Mouse (Mus musculus) left cerebral cortex, postnatal 4 days (tissue): ENCODE measurements around the gene Filip1l. TPM values are rescaled to one million over a fixed set of nuclear protein-coding genes. Genes with fewer than 3 reads are reported as not detected.
A peak's percentile ranks its signal among the peaks of the same experiment; 100 is the strongest.

Experiments used
- DNase-seq: peaks from one replicate; pipeline ENCODE4 v3.0.0-alpha.2; 2022
- intact Hi-C: fragments of 180-260 bp; cut with DNase I; formaldehyde crosslinking; loops from one replicate; pipeline ENCODE4 v1.15.1; 2025
- total RNA-seq, 2 experiments: library from RNA; stranded (reverse); gene quantifications; 2 replicates each; pipeline ENCODE4 v1.2.3; 2021

Gene Filip1l
- total RNA-seq, 2 experiments from 2014 or later = 2.9 to 3.0 TPM

DNA sequence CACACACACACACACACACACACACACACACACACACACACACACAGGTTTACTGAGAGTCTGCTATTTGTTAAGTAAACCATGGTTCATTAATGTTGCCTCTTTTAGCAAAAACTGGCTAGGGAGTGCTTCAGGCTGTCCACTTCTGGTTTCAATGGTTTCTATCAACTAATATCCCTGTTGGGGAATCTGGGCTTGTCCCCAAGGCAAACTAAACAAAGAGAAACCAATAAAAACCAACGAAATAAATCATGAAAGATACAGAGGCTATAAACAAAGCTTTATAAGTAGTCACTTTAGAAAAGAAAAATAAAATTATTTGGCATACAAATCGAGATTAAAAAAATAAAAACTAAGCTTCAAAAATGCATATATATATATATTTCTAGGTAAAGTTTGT, 39.6 kb downstream of the Filip1l start:
- intact Hi-C loops = loop anchor here (10.0 kb wide), 1 partner anchor 202 kb away; no protein-coding TSS in a partner anchor
- DNase-seq = no peak

DNA sequence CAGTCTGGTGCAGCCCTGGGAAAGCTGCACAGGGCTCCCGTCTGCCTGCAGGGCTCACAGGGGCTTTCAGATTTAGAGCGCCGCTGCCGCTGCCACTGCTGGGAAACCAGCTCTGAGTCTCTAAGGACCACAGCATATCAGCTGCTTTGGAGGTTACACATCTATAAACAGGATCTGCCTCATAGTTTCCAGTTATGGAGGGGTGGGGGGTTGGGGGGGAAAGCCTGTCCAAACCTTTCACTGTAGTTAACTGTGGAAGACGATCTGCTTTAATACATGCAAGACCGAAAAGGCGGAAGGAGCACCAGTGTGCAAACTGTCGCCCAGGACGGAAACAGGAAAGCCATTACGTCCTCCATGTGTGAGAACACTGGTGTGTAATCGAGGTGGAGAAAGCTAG, 40.3 kb downstream of the Filip1l start:
- intact Hi-C loops = loop anchor here (10.0 kb wide), 1 partner anchor 202 kb away; no protein-coding TSS in a partner anchor
- DNase-seq = no peak

DNA sequence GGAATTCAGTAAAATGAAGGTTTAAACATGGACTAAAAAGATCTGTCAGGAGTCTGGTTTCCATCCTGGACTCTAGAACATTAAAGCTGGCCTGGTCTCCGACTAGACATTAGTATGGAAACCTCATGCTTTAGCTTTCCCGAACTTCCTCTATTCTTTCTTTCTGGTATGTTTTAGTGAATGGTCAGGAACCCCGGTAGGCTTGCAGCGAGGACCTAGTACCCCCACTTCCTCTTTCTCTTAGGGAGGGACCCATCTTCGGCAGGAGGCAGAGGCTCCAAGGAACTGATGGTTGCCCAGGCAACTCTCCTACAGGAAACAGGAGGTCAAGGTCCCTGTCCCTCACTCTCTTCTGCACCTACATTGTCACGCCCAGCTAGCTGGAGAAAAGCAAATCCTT, 43.4 kb downstream of the Filip1l start:
- DNase-seq = no peak
- intact Hi-C loops = loop anchor here (5.0 to 10.0 kb wide), 2 partner anchors 154 to 199 kb away; no protein-coding TSS in a partner anchor

DNA sequence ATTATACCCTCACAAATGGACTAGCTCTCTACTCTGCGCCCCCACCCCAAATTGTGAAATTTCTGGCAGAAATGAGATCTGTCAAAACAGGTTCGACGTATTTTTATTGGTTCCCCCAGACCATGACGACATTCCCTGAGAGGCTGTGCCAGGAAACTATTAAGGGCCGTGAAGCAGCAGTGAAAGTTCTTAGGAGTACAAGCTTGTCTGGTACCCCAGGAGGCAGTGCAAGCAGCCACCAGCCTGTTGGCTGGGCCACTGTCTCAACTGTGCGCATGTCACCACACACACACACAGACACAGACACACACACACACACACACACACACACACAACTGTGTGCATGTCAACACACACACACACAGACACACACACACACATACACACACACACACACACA, 45.0 kb downstream of the Filip1l start:
- no peak for DNase-seq
- intact Hi-C loops = loop anchor here (5.0 to 10.0 kb wide), 2 partner anchors 156 to 197 kb away; no protein-coding TSS in a partner anchor

DNA sequence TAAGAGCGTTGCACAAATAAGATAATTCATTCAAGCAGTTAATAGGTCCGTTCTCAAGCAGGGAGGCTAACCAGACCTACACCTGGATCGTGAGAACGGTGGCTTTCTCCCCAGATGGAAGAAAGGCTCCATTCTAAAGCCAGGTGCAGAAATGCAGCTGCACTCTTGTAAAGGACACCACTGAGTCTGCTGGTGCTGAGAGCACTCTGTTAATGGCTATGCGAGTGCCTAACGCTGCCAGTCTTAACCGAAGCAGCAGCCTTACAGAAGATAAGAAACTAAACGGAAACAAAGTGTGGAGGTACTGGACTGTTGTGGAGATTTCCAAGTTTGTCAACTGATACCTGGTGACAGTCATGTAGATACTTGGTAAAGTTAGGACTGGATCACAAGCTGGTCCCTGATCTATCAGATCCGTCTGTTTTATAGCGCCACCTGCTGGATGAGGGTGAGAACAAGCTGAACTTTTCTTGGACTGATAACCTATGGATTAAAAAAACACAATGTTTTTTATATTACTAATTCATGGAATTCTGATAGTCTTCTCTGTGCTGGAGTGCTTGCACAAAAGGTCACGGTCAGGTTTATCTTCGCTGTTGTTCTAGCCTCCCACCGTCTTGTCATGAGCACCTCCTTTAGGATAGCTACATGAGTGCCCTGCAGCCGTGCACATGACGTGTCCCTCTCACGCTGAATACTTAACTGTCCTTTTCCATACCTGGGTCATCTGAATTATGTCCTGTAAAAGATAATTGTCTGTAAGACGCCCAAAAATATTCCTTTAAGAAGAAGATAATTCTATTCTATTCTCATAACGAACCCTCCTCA, 45.7 kb downstream of the Filip1l start:
- intact Hi-C loops = loop anchor here (5.0 to 10.0 kb wide), 2 partner anchors 156 to 196 kb away; no protein-coding TSS in a partner anchor
- peak; percentile 64 for DNase-seq

DNA sequence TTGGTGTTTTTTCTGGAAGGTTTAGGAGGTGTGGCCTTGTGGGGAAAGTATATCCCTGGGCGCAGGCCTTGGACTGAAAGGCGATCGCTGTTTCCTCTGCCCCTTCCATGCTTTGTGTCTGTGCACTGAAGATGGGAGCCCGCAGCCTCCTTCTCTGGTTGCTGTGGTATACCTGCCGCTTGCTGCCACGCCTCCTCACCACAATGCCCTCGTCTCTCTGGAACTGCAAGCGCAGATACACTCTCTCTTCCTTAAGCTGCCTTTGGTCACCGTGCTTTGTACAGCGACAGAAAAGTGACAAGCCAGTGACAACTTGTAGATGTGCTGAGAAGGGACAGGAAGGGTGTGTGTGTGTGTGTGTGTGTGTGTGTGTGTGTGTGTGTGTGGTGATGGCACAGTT, 46.7 kb downstream of the Filip1l start:
- intact Hi-C loops = loop anchor here (5.0 to 10.0 kb wide), 2 partner anchors 157 to 195 kb away; no protein-coding TSS in a partner anchor
- DNase-seq = no peak

DNA sequence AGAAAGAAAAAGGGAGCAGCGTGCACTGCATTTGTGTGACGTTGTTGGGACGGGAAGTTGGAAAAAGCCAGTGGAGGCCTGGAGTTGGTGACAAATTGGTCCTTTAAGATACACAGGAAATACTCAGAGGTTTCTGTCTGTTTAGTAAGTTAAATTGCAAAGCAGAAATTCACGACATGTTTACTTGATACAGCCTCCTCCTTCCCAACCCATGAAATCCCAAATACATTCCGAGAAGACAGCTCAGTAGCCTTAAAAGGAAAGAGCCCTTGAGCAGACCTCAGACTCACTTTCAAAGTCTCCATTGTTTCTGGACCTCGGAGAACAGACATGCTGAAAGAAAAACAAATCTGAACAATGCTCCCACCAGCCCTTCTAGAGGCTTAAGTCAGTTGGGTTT, 48.8 kb downstream of the Filip1l start:
- intact Hi-C loops = no loop called here
- DNase-seq = no peak

DNA sequence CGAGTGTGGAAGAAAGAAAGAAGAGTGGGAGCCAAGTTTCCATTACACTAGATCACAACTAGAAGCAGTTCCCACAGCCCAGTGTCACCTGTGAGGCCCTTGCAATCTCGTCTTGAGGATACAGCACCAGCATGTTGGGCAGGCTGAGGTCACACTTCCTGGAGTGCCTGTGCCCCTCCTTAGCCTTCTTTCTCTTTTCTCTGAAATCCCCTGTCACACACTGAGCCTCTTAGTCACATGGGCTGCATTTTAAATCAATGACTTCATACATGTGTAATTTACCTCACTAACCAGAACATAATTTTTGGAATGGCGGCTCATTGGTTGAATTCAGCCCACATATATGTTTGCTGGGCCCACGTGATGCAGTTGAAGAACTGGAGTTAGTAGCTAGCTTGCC, 50.0 kb downstream of the Filip1l start:
- intact Hi-C loops = no loop called here
- no peak for DNase-seq

DNA sequence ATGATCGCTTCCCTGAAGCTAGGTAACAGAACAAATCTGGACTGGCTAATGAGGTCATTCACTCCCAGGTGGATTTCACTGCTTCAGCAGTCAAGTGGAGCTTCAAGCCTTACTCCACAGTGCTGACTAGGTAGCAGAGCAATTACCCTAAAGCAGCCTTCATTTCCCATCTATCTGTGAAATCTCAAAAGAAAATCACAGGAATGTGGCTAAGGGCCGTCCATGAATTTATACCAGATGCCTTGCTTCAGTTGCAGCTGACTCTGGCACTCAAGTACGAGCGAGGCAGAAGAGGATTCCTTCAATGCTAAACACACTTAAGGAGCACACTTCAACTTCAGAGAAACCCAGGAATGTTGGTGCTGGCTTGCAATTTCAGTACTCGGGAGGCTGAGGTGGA, 50.9 kb downstream of the Filip1l start:
- intact Hi-C loops = no loop called here
- DNase-seq = no peak

DNA sequence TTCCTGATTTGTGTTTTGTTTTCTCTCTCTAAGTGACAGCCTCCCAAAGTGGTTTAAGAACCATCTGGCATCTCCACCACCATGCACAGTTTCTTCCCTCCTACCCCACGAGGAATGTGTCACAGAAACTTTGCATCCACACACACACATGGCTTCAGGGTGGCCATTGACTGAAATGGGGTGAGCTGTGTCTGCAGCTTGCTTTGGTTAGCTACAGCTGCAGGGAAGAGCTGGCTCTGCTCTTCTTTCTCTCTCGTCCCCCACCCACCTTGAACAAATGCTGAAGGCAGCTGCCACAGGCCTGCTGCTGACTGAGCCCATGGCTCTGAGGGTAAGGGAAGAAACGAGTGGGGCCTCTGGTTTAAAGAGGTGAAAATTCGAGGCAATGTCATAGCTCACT, 59.9 kb downstream of the Filip1l start:
- intact Hi-C loops = no loop called here
- no peak for DNase-seq

DNA sequence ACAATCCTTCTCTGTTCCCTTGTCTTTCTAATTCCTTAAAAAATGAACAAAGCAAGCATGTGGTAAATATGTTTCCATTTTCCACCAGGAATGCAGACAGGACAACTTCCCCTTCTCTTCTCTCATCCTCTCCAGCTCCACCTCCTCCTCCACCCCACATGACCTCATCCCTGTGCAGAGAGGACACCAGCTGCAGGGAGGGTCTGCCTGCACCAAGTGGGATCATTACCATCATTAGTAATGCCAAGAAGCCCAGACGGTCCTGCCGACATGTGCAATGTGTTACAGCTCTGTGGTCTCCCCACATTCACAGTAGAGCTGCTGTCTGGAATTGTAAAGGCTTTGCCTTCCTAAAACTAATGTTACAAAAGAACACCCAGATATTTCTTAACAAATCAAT, 63.2 kb downstream of the Filip1l start:
- intact Hi-C loops = no loop called here
- DNase-seq = peak; percentile 31

DNA sequence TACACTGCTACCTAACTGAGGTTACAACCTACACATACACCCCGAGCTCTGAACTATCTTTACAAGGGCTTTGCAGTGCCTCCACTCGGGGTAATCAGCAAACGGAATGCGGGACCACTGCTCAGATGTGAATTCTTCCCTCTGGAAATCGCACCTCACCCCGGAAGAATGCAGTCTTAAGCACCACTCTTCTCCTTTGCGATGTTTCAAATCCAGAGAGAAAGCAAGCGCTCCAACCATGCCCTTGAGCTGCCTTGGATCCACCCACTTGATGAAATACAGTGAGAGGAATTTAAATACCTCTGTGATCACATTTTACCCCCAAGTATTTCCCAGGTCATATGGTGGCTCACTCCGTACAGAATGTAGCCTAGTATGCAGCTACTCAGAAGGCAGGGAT, 64.1 kb downstream of the Filip1l start:
- intact Hi-C loops = no loop called here
- no peak for DNase-seq

DNA sequence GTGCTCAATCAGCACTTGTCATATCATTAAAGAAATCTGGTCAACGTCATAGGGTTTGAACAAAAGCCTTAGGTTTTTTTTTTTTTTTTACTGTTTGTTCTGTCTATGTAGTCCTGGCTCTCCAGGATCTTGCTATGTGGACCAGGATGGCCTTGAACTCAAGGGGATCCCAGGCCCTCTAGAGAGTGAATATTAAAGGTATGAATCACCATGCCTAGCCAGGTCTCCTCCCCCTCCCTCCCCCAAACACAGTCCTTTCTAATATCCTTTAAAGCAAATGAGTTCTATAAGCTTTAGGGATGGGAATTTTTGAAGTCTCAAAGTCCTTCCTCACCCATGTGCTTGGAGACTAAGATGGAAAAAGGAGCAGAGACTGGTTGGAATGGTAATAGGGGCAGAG, 65.1 kb downstream of the Filip1l start:
- intact Hi-C loops = no loop called here
- no peak for DNase-seq

DNA sequence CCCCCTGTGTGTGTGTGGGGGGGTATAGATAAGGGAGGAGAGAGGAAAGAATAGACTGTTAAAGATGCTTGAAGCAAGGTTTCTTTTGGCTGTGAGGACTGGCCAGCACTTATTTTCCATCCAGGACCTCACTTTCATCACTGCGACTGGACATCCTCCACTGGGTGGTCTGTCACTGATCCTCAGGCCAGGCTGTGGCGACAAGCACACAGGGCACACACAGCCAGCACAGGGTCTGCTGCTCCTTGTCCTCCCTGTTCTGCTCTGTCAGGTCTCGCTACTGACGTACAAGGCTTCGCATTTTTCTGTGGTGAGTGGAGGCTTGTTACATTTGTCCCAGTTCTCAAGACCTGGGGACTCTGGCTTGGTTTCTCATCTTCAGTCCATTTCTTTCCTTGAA, 66.4 kb downstream of the Filip1l start:
- DNase-seq = no peak
- intact Hi-C loops = no loop called here

DNA sequence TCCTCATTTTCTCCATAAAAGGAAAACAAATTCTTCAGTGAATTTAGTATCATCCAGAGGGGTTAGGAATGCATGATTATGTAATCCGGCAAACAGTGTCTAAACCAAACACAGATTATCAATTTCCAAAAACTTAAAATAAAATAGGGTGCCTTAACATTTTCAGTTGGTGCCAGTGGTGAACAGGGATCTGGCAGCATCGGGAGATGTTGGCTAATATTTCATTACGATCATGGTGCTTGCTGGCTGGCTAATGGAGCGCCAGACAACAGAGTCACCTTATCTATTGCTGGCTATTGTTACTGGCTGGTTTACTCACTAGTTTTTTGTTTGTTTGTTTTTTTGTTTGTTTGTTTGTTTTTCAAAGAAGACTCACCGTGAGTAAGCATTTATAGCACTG, 67.0 kb downstream of the Filip1l start:
- DNase-seq = no peak
- intact Hi-C loops = no loop called here

DNA sequence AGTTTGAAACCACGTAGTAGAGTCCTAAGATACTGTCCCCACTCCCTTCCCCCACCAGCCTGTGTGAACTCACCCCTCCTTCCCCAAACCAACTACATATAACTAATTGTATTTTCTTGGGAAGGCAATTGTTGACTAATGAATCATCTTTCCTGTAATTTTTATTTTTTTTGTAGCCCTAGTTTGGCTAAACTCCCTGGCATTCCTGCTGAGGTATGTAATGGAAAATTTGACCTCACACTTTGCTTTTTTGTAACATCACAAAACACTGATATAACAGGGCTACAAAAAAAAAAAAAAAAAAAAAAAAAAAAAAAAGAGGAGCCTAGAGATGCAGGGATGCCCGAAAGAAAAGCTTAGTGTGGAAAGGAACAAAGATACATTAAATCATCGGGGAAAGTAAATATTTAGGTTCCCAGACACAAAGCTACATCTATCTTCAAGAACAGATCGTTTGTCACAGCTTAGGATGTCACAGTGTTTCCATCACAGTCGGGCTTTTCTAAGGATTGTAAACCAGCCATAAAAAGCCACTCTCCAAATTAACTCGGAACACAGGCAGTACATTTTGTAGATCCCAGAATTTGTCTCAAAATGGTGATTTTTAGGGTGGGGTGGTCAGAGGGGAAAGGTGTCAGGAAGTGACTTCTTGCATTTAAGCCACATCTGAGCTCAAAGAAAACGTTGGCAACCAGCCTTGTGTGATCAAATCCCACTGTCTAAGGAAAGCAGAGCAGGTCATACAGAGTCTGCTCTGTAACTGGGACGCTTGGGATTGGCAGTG, 68.1 kb downstream of the Filip1l start:
- intact Hi-C loops = no loop called here
- DNase-seq = no peak

DNA sequence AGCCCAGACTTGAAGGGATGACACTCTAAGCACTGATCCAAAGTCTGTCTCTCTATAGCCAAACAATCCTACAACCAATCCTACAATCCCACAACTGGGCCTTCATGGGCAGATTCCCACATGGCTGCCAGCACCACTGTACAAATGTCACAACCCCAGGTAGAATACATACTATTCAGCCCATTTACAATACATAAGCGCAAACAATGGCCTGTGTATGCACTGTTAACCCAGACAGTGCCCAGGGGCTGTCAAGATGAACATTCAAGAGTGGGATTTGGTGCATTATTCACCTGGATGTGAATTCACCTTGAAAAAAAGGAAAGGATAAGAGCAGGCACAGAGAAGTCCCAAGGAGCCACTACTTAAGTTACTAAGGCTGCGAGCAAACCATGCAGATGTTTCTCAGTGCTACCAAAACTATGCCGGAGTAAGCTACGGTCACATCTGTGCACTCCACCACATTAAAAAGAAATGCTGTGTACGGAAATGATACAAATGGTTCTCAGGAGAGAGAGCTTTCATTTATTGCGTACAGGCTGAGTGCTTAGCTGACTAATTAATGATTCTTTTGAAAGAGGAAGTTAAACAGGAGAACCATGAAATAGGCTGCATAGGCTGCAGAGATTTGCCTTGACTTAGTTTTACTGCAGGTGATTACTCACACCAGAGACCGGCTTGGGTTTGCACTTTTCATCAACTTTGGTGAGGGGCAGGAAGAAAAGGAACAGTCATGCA, 69.0 kb downstream of the Filip1l start:
- no peak for DNase-seq
- intact Hi-C loops = no loop called here

DNA sequence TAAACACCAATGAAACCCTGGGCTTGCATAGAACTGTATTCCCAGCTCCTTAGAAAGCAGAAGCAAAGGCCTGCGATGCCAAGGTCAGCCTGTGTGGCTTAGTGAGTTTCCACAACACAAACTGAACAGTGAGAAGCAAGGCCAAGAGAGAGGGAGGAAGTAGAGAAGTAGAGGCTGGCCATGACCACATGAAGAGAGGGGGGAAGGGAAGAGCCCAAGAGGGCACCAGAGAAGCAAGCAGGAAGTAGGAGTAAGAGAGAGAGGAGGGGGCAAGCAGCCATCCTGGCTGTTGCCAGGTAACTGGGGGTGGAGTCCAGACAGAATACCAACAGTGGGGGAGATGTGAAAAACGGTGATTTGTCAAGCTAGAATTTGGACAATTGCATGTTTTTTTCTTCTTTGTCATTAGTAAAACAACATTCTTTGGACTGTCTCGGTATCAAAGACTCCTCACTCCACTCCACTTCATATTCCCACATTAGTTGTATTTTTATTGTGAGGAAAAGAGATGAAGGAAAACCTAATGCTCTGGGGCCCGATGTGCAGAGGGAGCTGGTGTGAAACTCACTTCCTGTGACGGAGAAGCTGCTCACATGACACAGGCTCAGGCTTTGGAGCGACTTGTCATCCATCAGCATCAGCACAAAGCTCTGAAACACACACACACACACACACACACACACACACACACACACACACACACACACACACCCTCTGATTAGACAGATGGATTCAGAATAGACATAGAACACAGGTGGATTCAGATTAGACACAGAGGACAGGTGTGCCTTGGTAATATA, 70.3 kb downstream of the Filip1l start:
- DNase-seq = no peak
- intact Hi-C loops = no loop called here

DNA sequence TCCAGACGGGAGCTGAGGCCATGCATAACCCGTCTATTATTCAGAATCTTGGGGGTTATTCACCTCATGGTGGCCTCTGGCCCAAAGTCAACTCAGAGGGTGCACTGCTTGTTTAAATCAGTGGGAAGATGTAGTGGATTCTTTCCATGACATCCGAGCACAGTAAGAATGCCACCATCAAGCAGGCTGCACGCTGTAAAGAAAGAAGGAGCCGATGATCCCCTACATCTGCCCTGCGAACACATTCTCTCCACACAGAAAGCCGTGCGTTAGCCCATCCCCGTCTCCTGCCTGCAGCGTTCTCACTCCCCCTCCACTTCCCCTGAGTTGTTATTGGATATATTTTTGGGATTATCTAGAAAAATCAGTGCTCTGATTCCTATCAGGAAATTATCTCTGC, 73.8 kb downstream of the Filip1l start:
- intact Hi-C loops = no loop called here
- DNase-seq = no peak
